Mouse (Mus musculus): Measurements from ENCODE around the gene Csrnp3.

Gene Csrnp3

DNA sequence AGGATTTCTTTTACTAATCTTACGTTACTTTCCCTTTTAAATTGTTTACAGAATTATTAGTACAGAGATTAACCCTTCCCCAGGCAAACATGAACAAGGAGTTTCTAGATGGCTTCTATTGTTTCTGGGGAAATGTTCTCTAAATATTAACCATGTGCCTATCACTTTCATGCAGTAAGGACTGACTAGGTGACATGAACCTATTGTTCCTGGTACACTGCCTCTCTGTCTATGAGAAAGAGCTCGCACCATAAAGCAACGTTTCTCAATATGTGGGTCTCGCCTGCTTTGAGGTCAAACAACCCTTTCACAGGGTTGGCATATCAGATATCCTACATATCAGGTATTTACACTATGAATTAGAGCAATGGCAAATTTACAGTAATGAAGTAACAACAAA is 96.8 kb downstream of the Csrnp3 start:
- DNase-seq (ENCODE audit: low read depth, low spot score): no peak

DNA sequence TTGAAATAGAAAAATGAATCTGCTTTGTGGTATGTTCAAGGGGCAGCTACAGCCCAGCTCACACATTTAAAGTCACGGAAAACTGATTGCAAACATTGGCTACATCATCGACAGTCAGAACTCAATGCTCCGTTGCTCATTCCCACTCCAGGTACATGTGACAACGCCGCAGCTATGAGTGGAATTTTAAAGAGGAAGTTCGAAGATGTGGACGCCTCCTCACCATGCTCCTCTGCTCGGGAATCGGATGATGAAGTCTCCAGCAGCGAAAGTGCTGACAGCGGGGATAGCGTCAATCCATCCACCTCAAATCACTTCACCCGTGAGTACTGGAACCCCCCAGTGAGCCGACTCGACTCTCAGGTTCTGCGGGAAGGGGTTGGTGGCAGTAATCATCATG is 103.2 kb downstream of the Csrnp3 start:
- peak; percentile 60 for DNase-seq (ENCODE audit: low read depth, low spot score)

DNA sequence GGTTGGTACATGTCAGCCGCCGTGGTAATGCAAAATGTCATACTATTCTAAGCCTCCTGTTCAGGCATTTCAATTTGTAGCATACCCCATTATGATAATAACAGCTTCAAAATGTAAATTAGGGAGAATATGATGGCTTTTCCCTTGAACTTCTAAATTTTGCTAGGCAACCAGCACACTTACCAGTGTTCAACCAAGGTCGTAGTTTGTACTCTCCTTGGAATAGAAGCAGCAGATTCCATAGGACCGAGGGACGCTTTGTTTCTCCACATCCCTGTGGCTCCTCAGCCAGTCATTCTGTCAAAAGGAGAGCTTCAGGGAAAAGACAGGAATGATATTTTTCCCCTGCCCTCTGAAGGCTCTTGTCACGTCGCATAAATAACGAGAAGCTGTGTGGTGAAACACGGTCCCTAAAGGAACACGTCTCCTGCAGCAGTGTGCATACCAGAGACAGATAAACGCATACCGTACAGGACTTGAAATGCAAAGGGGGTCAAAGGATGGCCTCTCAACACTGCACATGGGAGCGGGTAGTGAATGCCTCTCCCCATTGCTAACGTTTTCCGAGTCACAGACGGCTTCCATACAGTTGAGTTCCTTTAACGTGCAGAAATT is 108.3 kb downstream of the Csrnp3 start:
- DNase-seq (ENCODE audit: low read depth, low spot score): no peak

DNA sequence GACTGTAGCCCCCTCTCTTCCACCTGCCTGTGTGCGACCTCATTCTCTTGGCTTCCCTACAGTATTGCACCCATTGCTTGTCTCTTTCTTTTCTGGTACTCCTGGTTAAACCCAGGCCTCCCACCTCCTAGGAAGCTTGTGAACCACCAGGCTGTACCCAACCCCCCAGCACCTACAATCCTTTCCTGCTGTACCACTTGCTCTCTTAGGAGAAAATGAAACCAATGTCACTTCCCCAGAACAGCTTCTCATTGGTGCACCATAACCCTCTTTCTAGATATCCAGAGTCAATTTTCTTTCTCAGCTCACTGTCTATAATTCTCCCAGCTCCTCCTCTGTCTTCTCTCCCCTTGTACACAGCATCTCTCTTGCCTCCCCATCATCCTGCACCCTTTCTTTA is 110.2 kb downstream of the Csrnp3 start:
- DNase-seq (ENCODE audit: low read depth, low spot score): no peak

DNA sequence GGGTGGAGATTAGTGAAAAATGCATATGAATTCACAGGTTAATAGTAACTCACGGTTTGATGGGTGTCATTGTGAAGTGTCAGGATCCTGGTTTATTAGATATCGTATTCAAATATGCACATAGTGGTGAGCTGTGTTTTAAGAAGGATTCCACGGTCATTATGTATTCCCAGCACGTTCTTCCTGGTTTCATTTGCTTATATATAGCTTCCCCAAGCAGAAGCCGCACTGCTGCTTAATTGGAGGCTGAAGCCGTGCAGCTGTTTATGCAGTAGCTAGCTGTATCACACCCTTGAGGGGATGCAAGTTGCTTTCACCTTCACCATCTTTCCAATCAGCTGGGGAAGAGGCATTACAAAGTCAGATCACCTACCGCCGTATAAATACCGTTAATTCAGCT is 111.2 kb downstream of the Csrnp3 start:
- peak; percentile 62 for DNase-seq (ENCODE audit: low read depth, low spot score)

DNA sequence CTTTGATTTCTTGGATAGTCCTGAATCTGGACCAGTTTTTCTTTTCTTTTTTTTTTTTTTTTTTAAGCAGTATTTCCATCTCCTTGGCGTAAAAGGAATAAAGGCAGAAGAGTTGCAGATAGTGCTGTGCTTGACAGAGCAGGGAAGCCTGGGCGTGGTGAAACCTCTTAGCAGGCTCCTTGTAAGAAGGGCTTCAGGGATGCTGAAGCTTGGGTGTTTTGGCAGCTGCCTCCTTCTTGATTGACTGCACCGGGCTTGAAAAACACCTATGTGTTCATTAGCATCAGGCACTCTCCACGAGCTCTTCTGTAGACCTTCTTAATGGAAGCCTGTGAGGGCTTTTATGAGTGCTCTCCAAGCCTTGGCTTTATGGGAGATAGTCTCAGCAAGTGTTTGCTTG is 117.9 kb downstream of the Csrnp3 start:
- DNase-seq (ENCODE audit: low read depth, low spot score): peak; percentile 53

DNA sequence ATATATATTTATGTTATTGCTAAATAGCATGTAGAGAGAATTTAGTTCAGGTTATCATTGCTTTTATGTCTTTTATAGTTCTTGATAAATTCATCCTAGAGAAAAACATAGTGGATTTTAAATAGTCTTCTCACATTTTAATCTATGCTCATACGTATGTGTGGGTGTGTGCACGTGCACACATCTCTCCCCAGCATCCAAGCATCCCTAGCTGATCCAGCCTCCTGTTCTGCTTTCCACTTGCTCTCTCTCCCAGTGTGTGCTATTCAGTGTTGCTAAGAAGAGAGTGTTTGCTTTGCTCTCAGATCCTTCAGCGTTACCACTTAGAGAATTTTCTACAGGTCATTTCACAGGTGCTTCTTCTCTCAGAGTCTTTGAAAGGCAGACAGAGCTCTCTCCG is 123.2 kb downstream of the Csrnp3 start:
- DNase-seq (ENCODE audit: low read depth, low spot score): peak; percentile 79

DNA sequence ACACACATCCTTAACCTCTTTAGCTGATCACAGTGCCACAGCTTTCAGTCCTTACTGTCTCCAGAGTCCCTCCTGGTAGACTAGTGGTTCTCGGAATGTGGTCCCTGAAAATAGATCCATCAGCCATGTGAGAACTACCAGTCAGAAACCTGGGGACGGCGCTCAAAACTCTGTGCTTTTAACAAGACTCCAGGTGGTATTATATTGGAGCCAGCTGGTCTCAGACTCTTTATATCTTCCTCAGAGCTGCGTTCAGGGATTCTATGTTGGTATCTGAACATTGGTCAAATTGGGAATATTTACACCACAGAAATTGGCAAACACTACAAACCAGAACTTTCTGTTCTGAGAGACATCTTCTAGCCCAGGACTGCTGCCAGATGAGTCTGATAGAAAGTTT is 128.3 kb downstream of the Csrnp3 start:
- DNase-seq (ENCODE audit: low read depth, low spot score): no peak

DNA sequence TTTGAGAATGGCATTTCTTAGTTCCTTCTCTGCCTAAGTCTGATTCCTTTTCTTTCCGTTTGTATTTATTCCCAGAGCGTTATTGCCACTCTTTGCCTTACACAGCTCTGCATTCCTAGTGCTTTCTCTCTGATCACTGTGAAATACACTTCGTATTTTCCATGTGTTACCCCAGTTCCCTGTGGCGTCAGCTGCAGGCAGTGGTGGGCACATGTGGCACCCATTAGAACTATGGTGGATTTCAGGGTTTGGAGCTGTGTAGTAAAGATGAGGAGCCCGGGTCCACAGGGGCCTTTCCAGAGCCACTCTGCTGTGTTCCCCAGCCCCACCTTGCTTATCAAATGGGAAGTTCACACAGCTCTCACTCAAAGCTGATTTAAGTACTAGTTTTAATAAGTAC is 129.8 kb downstream of the Csrnp3 start:
- no peak for DNase-seq (ENCODE audit: low read depth, low spot score)

DNA sequence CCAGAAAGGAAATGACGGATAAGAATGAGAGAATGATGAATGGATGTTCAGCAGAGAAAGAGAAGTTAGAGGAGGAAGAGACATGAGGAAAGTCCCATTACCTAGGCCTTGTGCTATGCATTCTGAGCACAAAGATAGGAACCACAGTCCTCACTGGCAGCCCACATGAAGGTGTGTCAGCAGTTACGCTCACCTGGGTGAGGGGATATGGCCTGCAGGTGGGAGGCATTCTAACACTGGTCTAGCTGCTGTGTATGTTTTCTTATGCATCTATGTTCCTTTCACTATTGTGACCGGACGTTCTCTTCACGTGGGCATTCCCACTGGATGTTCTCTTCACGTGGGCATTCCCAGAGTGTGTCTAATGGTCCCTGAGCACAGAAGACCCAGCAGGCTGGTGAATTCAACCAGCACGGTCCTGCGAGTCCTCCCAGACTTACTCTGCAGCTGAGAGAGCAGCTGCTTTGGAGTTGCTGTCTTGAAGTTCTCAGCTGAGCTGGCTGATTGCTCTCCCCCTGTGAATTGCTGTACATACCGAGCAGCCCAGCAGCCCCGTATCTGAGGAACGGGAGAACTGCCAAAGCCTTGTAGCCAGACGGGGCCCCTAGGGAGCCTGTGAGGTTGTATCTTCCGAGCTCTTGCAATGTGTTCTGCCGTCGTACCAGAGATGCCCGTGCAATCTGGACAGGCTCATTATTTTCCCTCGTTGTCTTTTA is 133.9 kb downstream of the Csrnp3 start:
- DNase-seq (ENCODE audit: low read depth, low spot score): peak; percentile 86

DNA sequence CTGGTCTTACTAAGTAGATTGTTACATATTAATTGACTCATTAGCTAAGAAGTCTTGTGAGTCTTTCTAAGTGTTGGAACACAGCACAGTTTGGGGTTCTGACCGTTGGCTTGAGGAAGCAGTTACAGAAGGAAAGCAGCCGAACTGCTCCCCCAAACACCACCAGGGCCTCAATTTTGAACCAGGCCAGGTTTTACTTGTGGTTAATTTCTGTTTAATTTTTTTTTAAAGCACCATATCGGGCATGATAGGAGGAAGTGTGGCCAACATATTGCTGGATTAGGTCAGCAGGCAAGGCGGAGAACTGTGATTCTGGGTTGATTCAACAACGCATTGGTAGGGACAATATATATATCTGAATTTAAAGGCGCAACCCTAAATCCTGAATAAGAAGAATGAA is 135.9 kb downstream of the Csrnp3 start:
- DNase-seq (ENCODE audit: low read depth, low spot score): no peak

DNA sequence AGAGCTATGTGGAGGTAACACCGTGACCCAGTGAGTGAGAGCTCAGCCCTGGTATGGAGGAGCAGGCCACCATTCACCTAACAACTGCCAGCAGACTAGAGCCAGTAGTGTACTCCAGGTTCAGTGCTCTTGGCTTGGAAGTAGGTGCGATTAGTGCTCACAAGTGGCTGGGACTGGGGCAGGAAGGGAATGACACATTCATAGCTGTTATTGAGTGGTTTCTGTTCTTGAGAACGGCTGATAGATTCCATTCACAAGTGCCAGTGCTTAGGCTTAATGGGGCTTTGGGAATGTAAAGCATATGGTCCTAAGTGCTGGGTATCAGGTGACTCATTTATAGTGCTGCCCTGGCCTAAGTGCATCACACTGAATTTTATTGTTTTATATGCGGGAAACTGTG is 136.4 kb downstream of the Csrnp3 start:
- DNase-seq (ENCODE audit: low read depth, low spot score): no peak

DNA sequence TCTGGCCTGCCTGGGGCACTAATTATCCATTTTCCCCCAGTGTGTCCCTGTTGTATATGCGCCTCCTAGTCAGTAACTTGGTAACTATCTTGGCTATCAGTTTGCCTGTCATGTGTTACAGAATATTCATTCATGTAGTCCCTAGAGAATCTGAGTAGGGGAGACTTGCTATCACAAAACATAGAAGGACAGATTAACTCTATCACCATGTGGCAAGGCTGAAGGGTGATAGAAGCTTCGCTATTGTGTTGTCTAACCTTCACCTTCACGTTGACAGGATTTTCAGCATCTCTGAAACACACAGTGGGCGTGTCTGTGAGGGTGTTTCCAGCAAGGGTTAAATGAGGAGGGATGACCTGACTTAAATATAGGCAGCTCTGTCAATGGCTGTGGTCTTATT is 140.1 kb downstream of the Csrnp3 start:
- no peak for DNase-seq (ENCODE audit: low read depth, low spot score)

DNA sequence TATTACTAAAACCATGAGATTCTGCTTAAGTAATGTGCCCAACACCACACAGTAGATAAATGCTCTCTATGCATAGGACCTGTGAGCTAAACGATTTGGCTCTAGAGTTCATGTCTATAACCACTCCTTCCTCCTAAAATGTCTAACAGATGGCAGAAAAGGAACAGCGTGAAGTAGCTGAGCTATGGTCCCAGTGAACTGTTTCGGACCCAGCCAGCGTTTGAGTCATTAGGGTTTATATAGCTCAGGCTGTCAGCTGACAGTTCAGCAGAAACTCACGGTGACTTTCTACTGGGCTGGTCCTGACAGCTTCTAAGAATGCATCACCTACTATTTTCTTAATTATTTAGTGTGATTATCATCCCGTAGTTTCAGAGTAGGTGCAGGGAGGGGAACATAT is 141.5 kb downstream of the Csrnp3 start:
- DNase-seq (ENCODE audit: low read depth, low spot score): peak; percentile 75

DNA sequence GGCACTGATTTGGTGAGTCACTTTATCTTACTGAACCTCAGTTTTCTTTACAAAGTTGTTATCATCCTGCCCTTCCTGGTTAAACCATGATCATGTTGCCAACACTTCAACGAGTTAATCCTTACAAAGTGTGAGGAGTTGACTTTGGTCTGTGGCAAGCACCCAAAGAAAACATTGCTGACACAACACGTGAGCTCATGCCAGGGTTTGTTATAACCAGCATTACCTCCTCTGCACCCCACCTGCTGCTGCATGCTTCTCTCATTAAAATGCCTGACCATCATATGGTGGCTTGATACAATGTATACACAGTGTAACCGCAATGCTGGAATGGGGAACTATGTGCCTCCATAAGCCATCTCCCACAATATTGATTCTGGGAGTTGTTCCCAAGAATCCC is 142.0 kb downstream of the Csrnp3 start:
- no peak for DNase-seq (ENCODE audit: low read depth, low spot score)

DNA sequence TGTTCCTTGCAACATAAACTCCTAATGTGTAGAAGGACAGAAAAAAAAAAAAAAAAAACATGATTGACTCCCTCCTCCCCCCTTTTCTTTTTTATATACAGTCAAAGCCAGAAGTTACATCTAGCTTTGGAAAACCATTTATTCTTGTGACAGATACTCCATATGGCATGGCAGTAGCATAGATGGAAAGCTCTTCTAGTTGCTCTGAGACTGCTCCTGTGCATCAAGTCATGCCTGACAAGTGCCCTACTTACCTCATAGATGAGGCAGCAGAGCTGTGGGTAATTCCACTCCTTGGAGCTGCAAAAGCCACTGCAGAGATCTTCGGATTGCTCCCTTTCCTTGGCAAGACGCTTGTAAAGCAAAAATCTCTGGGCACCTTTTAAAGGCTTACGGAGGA is 143.2 kb downstream of the Csrnp3 start:
- DNase-seq (ENCODE audit: low read depth, low spot score): peak; percentile 73

DNA sequence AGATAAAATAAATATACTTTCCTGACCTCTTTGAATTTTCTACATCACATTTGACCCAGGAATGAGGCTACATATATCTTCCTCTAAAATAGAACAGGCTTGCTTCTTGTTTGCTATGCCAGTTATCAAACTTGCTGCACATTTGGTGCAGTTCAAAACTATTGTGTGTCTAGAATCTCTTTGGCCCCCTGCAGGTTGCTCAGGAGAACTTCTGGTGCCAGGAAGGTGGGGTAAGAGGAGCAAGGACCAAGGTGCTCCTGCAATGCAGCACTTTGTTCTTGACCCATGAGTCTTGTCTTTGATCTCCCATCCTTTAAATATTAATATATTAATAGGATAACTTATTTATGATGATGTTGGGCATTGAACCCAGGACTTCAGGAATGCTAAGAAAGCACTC is 144.5 kb downstream of the Csrnp3 start:
- DNase-seq (ENCODE audit: low read depth, low spot score): no peak

DNA sequence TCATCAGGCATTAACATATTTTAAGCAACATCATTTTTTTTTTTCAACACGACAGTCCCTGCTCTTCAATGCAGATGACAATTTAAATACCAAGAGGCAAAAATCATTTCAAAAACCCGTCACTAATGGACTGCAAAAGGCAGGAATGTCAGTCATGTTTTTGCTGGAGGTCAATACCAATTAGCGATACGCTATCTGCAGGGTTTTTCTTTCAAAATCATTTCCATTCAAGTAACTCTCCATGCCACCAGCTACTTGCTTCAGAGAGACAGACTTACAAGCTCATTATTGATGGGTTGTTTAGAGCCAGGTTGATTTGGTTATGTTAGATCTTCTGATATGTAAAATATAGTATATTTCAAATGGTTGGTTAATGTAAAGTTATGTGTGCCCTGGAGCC is 145.2 kb downstream of the Csrnp3 start:
- DNase-seq (ENCODE audit: low read depth, low spot score): no peak

DNA sequence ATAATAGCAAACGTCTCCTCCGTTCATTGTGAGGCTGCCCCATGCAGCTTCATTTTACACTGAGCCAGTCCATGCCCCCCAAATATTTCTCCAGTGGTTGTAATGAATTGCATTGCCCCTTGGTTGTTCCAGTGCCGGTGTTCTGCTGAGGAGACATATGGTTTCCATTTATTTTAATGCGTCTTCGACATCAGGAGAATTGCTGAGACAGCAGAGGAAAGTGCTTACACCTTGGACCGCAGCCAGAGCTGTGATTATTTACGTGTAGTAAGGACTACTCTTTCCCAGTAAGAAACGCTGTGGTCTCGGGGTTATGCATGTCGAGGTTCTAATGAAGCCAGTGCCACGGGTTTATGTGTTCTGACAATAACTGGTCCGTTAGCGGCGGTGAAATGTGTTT is 147.8 kb downstream of the Csrnp3 start:
- no peak for DNase-seq (ENCODE audit: low read depth, low spot score)

DNA sequence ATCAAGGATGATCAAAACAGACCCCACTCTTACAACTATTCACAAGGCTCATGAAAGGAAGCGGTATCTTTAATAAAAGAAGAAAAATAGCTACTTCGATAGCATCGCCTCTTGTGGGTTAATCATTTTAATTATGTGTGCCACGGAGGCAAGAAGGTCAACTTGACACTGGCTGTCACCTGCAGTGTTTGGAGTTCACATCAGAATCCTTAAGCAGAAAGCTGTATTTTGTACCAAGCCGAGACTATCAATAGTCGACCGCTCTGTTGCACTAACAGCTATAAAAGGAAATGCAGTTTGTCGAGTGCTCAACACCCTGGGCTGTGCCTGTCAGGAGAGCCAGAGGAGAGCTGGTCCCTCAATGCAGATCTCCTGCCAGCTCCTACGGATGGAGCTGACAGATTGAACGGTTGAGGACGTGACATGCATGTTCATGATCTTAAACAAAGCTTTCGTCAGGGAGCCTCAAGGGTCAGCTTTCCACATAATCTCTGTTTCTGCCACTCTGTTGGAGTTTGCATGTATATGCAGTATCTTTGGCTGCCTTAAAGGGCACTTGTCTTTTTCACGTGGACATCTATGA is 149.4 kb downstream of the Csrnp3 start:
- DNase-seq (ENCODE audit: low read depth, low spot score): peak; percentile 76

DNA sequence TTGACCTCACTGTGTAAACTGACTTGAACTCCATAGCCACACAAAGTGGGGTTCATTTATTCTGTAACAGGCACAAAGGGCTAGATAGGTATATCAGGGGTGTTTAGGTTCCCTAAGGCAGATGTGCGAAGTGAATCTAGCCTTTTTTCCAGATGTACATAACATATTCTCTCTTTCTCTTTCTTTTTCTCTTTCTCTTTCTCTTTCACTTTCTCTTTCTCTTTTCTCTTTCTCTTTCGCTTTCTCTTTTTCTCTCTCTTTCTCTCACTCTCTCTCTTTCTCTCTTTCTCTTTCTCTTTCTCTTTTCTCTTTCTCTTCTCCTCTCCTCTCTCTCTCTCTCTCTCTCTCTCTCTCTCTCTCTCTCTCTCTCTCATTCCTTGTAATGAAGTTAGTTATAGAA is 153.2 kb downstream of the Csrnp3 start:
- no peak for DNase-seq (ENCODE audit: low read depth, low spot score)

DNA sequence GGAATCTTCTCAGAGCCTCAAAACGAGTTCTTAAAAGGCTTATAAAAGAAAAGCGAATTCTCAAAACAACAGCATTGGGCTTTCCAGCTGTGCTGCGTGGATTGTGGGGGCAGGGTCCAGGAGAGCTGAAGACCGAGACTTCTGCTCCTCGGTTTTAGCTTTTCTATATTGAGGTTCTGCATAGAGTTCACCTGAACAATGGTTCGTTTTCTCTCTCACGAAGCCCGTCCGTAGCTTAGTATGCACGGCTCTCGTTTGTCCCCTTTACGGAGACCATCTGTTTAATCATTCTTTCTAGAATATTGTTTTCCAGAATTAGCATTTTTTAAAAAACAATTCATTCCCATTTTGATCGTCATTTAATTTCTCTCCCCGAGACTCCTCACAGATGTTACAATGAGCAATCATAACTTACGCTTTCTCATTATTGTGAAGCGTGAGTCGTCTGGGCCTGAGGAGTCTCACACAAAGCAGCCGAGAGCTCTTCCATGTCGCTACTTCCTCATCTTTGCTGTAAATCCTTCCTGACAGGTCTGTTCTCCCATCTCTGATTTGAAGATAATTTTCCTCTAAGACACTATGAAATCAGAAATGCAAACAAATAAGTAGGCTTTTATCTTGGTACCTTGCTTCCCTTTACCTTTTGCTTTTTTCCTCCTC is 163.6 kb downstream of the Csrnp3 start:
- no peak for DNase-seq (ENCODE audit: low read depth, low spot score)

DNA sequence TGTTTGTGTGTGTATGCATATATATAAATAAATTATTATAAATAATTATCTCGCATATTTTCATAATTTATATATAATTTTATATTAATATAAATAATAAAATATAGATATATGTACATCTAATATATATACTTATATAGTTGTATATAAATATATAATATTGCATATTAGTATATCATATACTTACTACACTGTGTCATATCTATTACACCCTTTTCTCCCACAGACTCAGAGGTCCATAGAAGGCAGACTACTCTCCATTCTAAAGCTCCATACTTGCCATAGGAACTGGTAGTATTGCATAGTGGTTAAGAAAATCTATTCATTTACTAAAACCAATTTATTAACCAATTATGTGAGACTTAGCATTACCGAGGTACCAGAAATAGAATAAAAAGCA is 164.1 kb downstream of the Csrnp3 start:
- no peak for DNase-seq (ENCODE audit: low read depth, low spot score)

All from brain, adult 2 months (tissue).